Mouse (Mus musculus) limb, embryonic 14.5 days (tissue): ENCODE results near the gene Tmem268. TPM values are rescaled to one million over a fixed set of nuclear protein-coding genes. Genes with fewer than 3 reads are reported as not detected.
A peak's percentile ranks its signal among the peaks of the same experiment; 100 is the strongest.

Source experiments
- ATAC-seq: fragments of 200-750 bp; cut with Nextera tagmentation; 2 replicates; pipeline ENCODE4 v1.8.0; 2017; ENCODE audit warnings: low read depth, moderate number of reproducible peaks, moderate TSS enrichment; ENCODE audit not compliant: low FRiP score
- DNase-seq: peaks from one replicate; pipeline ENCODE4 v3.0.0-alpha.2; 2015; ENCODE audit warnings: low spot score
- H3K27ac ChIP-seq: fragments of 300-500 bp; sonication (generic); replicated peaks from 2 replicates; pipeline ENCODE4 v1.5.1; 2014; ENCODE audit warnings: low read depth, mild to moderate bottlenecking, low read length, moderate library complexity, mixed read lengths
- H3K27me3 ChIP-seq: fragments of 300-500 bp; sonication (generic); 2 replicates; pipeline ENCODE4 v1.6.1; 2014; ENCODE audit warnings: low read length, mixed read lengths; ENCODE audit not compliant: control insufficient read depth, insufficient read depth
- H3K36me3 ChIP-seq: fragments of 300-500 bp; sonication (generic); 2 replicates; pipeline ENCODE4 v1.6.1; 2014; ENCODE audit warnings: mild to moderate bottlenecking, low read length, moderate library complexity, mixed read lengths; ENCODE audit not compliant: control insufficient read depth, insufficient read depth
- H3K4me1 ChIP-seq: fragments of 300-500 bp; sonication (generic); 2 replicates; pipeline ENCODE4 v1.6.1; 2014; ENCODE audit warnings: antibody characterized with exemption, low read length, mixed read lengths; ENCODE audit not compliant: control insufficient read depth, insufficient read depth
- H3K4me2 ChIP-seq: fragments of 300-500 bp; sonication (generic); replicated peaks from 2 replicates; pipeline ENCODE4 v1.6.1; 2014; ENCODE audit warnings: low read depth, mild to moderate bottlenecking, low read length, moderate library complexity; ENCODE audit not compliant: severe bottlenecking
- H3K4me3 ChIP-seq: fragments of 300-500 bp; sonication (generic); replicated peaks from 2 replicates; pipeline ENCODE4 v1.5.1; 2014; ENCODE audit warnings: low read length
- H3K9ac ChIP-seq: fragments of 300-500 bp; sonication (generic); 2 replicates; pipeline ENCODE4 v1.6.1; 2014; ENCODE audit warnings: mild to moderate bottlenecking, low read depth, low read length, moderate library complexity; ENCODE audit not compliant: severe bottlenecking
- H3K9me3 ChIP-seq: fragments of 300-500 bp; sonication (generic); 2 replicates; pipeline ENCODE4 v1.6.1; 2016; ENCODE audit warnings: low read length; ENCODE audit not compliant: control insufficient read depth
- POLR2A ChIP-seq: fragments of 200-500 bp; IDR thresholded peaks from 2 replicates; pipeline ENCODE4 v1.8.0; 2012; ENCODE audit warnings: inconsistent platforms, mild to moderate bottlenecking, moderate library complexity, borderline replicate concordance; ENCODE audit not compliant: insufficient read depth, insufficient read length; ENCODE audit errors: extremely low read depth
- WGBS: fragments of 180-500 bp; shearing (Covaris S2); extraction: QIAGEN DNeasy Blood & Tissue Kit; methylation state at CpG from one replicate; pipeline ENCODE4 v1.1.7; 2014; 5-methylcytosine and 5-hydroxymethylcytosine counted together
- polyA plus RNA-seq, 2 experiments: library from polyadenylated mRNA; depleted of rRNA in 1 of 2; stranded (reverse) in 1 of 2; unstranded in 1 of 2; fragments of >200 nt; fragmentation: Nextera tagmentation in 1 of 2; extraction: Ambion mirVana in 1 of 2; gene quantifications; 2 replicates each; pipeline versions ENCODE4 v1.2.1 to v1.2.3; 2012 to 2014

Gene Tmem268
- polyA plus RNA-seq, 2 experiments, result 7.1 to 7.7 TPM

- Histone ChIP-seq H3K27ac (no peak overlapping the region), H3K9me3 (no peaks in the 10 kb centered on the region), H3K4me1 (no peaks in the 10 kb centered on the region), H3K36me3 (no peaks in the 10 kb centered on the region), H3K4me3 (no peak overlapping the region), H3K4me2 (no peak overlapping the region), H3K27me3 (no peaks in the 10 kb centered on the region), H3K9ac (no peak overlapping the region)
- ATAC-seq, result no peak
- no peak for TF ChIP-seq POLR2A
- DNase-seq, result no peak
- WGBS, result 78% methylated on average over 8 of the region's 8 CpGs
Measured at GRCm38 (mm10) chr4:63525514-63525913, 33.1 kb upstream of the Tmem268 start.

- DNase-seq (no peak), ATAC-seq (no peak)
- 76% methylated on average over 6 of the region's 6 CpGs for WGBS
Measured at GRCm38 (mm10) chr4:63528946-63529345, 29.6 kb upstream of the Tmem268 start.

GRCm38 (mm10) chr4:63530409-63530808 is 28.2 kb upstream of the Tmem268 start:
- no peaks in the 10 kb centered on the region for H3K36me3 ChIP-seq
- no peak overlapping the region for H3K4me2 ChIP-seq
- no peaks in the 10 kb centered on the region for H3K4me1 ChIP-seq
- no peaks in the 10 kb centered on the region for H3K27me3 ChIP-seq
- no peak overlapping the region for H3K9ac ChIP-seq
- H3K27ac ChIP-seq, result no peak overlapping the region
- H3K4me3 ChIP-seq, result no peak overlapping the region
- 77% methylated on average over 7 of the region's 7 CpGs for WGBS
- no peak for DNase-seq
- no peaks in the 10 kb centered on the region for H3K9me3 ChIP-seq
- no peak for TF ChIP-seq POLR2A
- ATAC-seq, result no peak

More at GRCm38 (mm10) chr4:63528946-63529345, 29.6 kb upstream of the Tmem268 start:
- Histone ChIP-seq H3K9ac (no peak overlapping the region), H3K27me3 (no peaks in the 10 kb centered on the region), H3K4me3 (no peak overlapping the region), H3K9me3 (no peaks in the 10 kb centered on the region), H3K4me2 (no peak overlapping the region), H3K36me3 (no peaks in the 10 kb centered on the region), H3K4me1 (no peaks in the 10 kb centered on the region), H3K27ac (no peak overlapping the region)
- no peak for TF ChIP-seq POLR2A

GRCm38 (mm10) chr4:63537602-63538001 is 21.0 kb upstream of the Tmem268 start:
- DNase-seq (no peak), ATAC-seq (no peak)
- H3K4me3 ChIP-seq, result no peak overlapping the region
- no peaks in the 10 kb centered on the region for H3K27me3 ChIP-seq
- TF ChIP-seq POLR2A, result no peak
- H3K4me2 ChIP-seq, result no peak overlapping the region
- no peaks in the 10 kb centered on the region for H3K9me3 ChIP-seq
- H3K36me3 ChIP-seq, result no peaks in the 10 kb centered on the region
- no peaks in the 10 kb centered on the region for H3K4me1 ChIP-seq
- H3K27ac ChIP-seq, result no peak overlapping the region
- no peak overlapping the region for H3K9ac ChIP-seq
- 76% methylated on average over 4 of the region's 4 CpGs for WGBS

- Histone ChIP-seq H3K4me2 (no peak overlapping the region), H3K4me3 (no peak overlapping the region), H3K9ac (no peak overlapping the region), H3K27ac (no peak overlapping the region), H3K27me3 (no peaks in the 10 kb centered on the region), H3K36me3 (no peaks in the 10 kb centered on the region), H3K9me3 (no peaks in the 10 kb centered on the region), H3K4me1 (peaks cover 12% of the 10 kb centered on the region)
- peak; percentile 23; the same call in 1 of the 2 replicates for ATAC-seq
- DNase-seq, result peak; percentile 59
- no peak for TF ChIP-seq POLR2A
- 36% methylated on average over 2 of the region's 2 CpGs for WGBS
Measured at GRCm38 (mm10) chr4:63542209-63542608, 16.4 kb upstream of the Tmem268 start.

- H3K9me3 ChIP-seq, result no peaks in the 10 kb centered on the region
- peaks cover 6% of the 10 kb centered on the region for H3K36me3 ChIP-seq
- H3K4me3 ChIP-seq, result peak overlapping the region; percentile 94
- DNase-seq (no peak), ATAC-seq (peak; percentile 20)
- 52% methylated on average over 10 of the region's 10 CpGs for WGBS
- no peak overlapping the region for H3K9ac ChIP-seq
- H3K27ac ChIP-seq, result peak overlapping the region; percentile 58; the same call in 1 of the 2 replicates
- H3K4me1 ChIP-seq, result peaks cover 12% of the 10 kb centered on the region
- no peaks in the 10 kb centered on the region for H3K27me3 ChIP-seq
- H3K4me2 ChIP-seq, result peak overlapping the region; percentile 83
- TF ChIP-seq POLR2A, result no peak
Measured at GRCm38 (mm10) chr4:63543746-63544493, 14.7 kb upstream of the Tmem268 start.
